Mouse (Mus musculus) liver, embryonic 11.5 days (tissue): Measurements from ENCODE around the gene B4galt5. TPM values are rescaled to one million over a fixed set of nuclear protein-coding genes. Genes with fewer than 3 reads are reported as not detected.

Source experiments
- ATAC-seq: fragments of 200-750 bp; cut with Nextera tagmentation; replicated peaks from 2 replicates; pipeline ENCODE4 v1.8.0; 2017; ENCODE audit warnings: moderate number of reproducible peaks, mild to moderate bottlenecking, moderate TSS enrichment, moderate library complexity; ENCODE audit not compliant: low FRiP score
- DNase-seq: peaks from one replicate; pipeline ENCODE4 v3.0.0-alpha.2; 2017; ENCODE audit warnings: low spot score
- H3K27ac ChIP-seq: fragments of 300-500 bp; sonication (generic); 2 replicates; pipeline ENCODE4 v1.5.1; 2014; ENCODE audit warnings: mild to moderate bottlenecking, low read depth, low read length, control low read depth
- H3K27me3 ChIP-seq: fragments of 300-500 bp; sonication (generic); replicated peaks from 2 replicates; pipeline ENCODE4 v1.6.1; 2014; ENCODE audit warnings: low read length, mixed read lengths; ENCODE audit not compliant: control insufficient read depth, insufficient read depth
- H3K36me3 ChIP-seq: fragments of 300-500 bp; sonication (generic); 2 replicates; pipeline ENCODE4 v1.6.1; 2014; ENCODE audit warnings: mild to moderate bottlenecking, low read length, moderate library complexity, mixed read lengths; ENCODE audit not compliant: control insufficient read depth, insufficient read depth
- H3K4me1 ChIP-seq: fragments of 300-500 bp; sonication (generic); replicated peaks from 2 replicates; pipeline ENCODE4 v1.6.1; 2014; ENCODE audit warnings: low read length, mixed read lengths; ENCODE audit not compliant: control insufficient read depth, insufficient read depth
- H3K4me2 ChIP-seq: fragments of 300-500 bp; sonication (generic); 2 replicates; pipeline ENCODE4 v1.6.1; 2014; ENCODE audit warnings: mild to moderate bottlenecking, control low read depth, moderate library complexity
- H3K4me3 ChIP-seq: fragments of 300-500 bp; sonication (generic); 2 replicates; pipeline ENCODE4 v1.5.1; 2014; ENCODE audit warnings: low read depth, low read length, control low read depth
- H3K9ac ChIP-seq: fragments of 300-500 bp; sonication (generic); 2 replicates; pipeline ENCODE4 v1.6.1; 2014; ENCODE audit warnings: low read depth, low read length, control low read depth
- H3K9me3 ChIP-seq: fragments of 300-500 bp; sonication (generic); 2 replicates; pipeline ENCODE4 v1.6.1; 2016; ENCODE audit warnings: low read length, inconsistent platforms, mixed read lengths; ENCODE audit not compliant: control insufficient read depth
- WGBS: fragments of 180-500 bp; shearing (Covaris S2); extraction: QIAGEN DNeasy Blood & Tissue Kit; methylation state at CpG from one replicate; pipeline ENCODE4 v1.1.7; 2014; 5-methylcytosine and 5-hydroxymethylcytosine counted together
- polyA plus RNA-seq: library from polyadenylated mRNA; unstranded; fragments of >200 nt; fragmentation: Nextera tagmentation; extraction: Ambion mirVana; gene quantifications from 2 replicates; pipeline ENCODE4 v1.2.1, GENCODE M21; 2014

The B4galt5 gene
- polyA plus RNA-seq, 1 experiment from 2014 or later: 11.8 TPM

DNA sequence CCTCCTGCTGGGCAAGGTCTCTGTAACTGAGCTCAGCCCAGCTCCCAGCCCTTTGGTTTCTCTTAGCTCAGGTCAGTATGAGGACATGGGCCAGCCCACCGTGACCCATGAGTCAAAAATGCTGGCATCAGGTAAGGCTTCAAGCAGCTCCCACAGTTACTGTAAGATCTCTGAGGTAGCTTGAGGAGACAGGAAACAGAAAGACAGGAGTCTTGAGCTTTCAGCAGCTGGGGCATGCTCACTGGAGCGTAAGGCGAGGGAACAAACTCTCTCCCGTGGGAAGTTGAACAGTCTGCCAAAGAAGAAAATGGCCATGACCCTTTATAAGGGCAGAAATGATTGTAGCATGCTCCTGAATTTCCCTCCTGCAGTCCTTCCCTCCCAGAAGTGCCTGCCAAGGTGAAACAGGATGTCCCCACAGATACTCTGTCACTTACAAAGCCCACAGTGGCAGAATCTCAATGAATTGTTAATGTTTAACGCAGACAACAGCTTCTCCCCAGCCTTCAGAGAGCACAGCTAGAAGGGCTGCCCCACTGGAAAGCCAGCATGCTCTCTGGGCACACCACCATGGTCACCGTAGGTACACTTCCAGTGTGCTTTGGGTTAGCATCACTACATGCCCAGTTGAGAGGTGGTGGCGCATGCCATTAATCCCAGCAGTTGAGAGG lies 31.8 kb upstream of the B4galt5 start:
- Histone ChIP-seq H3K9me3 (no peaks in the 10 kb centered on the region), H3K4me3 (no peak overlapping the region), H3K4me1 (peaks cover 6% of the 10 kb centered on the region; the same call in 1 of the 2 replicates), H3K27ac (no peak overlapping the region; the same call in 1 of the 2 replicates), H3K4me2 (no peak overlapping the region), H3K27me3 (no peaks in the 10 kb centered on the region), H3K36me3 (no peaks in the 10 kb centered on the region), H3K9ac (no peak overlapping the region)
- 58% methylated on average over 7 of the region's 7 CpGs for WGBS
- DNase-seq (no peak), ATAC-seq (no peak)

DNA sequence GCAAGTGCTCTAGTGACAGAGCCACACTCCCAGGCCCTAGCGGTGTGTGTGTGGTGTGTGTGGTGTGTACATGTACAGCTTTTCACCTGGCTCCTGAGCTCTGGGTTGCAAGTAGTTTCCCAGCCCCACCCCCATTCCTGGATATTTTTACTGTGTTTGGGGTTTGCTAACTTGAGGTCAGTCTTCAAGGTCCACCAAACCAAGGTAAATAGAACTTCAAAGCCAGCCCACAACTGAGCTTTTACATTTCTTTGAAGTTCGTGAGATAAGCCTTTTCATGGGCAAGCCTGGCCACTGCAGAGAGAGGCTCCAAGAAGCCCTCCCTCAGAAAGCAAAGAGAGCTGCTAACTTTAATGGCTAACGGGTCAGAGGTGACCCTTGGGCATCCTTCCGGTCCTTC lies 30.0 kb upstream of the B4galt5 start:
- DNase-seq (no peak), ATAC-seq (no peak)
- Histone ChIP-seq H3K4me2 (no peak overlapping the region), H3K4me3 (no peak overlapping the region), H3K27me3 (no peaks in the 10 kb centered on the region), H3K4me1 (peaks cover 6% of the 10 kb centered on the region; the same call in 1 of the 2 replicates), H3K27ac (no peak overlapping the region), H3K9me3 (no peaks in the 10 kb centered on the region), H3K36me3 (no peaks in the 10 kb centered on the region), H3K9ac (no peak overlapping the region)
- 41% methylated on average over 4 of the region's 4 CpGs for WGBS

DNA sequence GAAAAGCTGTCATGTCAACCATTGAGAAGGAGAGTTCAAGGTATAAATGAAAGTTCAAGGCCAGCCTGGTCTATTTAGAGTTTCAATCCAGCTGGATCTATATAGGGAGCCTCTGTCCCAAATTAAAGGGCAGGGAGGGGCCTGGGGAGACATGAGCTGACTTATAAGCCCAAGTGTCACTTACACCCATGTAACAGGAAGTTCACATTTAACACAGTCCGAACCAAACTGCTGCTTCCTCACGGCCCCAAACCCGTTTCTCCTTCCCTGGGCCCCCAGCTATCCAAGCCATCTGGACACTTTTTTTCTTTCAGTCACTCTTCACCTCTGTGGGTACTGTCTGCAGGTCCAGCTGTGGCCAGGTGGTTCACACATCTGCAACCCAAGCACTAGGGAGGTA lies 28.7 kb upstream of the B4galt5 start:
- WGBS: 36% methylated on average over 3 of the region's 3 CpGs
- no peaks in the 10 kb centered on the region for H3K9me3 ChIP-seq
- no peaks in the 10 kb centered on the region for H3K27me3 ChIP-seq
- no peaks in the 10 kb centered on the region for H3K36me3 ChIP-seq
- no peak overlapping the region for H3K4me2 ChIP-seq
- no peak overlapping the region; the same call in 1 of the 2 replicates for H3K27ac ChIP-seq
- no peak overlapping the region for H3K9ac ChIP-seq
- no peak overlapping the region for H3K4me3 ChIP-seq
- 0 out of 2 replicates have a peak, but pooled peaks cover 6% of the 10 kb centered on the region for H3K4me1 ChIP-seq
- DNase-seq (no peak), ATAC-seq (no peak)

DNA sequence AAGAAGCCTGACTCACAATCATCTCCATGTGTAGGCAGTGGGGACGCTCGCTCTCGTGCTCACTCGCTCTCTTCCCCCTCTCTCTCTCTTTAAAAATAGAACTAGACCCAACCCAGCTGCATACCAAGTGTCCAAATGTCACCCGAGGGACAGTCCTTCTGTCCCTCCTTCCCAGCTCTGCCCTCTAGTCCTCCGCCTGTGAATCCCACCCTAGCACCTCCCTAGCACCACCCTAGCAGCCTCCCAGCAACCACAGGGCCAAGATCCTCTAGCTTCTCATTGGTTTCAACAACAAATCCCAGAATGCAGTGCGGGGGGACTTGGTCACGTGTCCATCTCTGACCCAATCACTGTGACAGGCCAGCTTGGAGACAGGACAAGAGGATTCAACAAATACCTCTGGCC lies 27.2 kb upstream of the B4galt5 start:
- Histone ChIP-seq H3K4me1 (0 out of 2 replicates have a peak, but pooled peaks cover 3% of the 10 kb centered on the region), H3K9me3 (no peaks in the 10 kb centered on the region), H3K9ac (no peak overlapping the region), H3K27ac (no peak overlapping the region), H3K4me3 (no peak overlapping the region), H3K4me2 (no peak overlapping the region), H3K36me3 (no peaks in the 10 kb centered on the region), H3K27me3 (no peaks in the 10 kb centered on the region)
- 79% methylated on average over 8 of the region's 8 CpGs for WGBS
- no peak for DNase-seq
- ATAC-seq: no peak

DNA sequence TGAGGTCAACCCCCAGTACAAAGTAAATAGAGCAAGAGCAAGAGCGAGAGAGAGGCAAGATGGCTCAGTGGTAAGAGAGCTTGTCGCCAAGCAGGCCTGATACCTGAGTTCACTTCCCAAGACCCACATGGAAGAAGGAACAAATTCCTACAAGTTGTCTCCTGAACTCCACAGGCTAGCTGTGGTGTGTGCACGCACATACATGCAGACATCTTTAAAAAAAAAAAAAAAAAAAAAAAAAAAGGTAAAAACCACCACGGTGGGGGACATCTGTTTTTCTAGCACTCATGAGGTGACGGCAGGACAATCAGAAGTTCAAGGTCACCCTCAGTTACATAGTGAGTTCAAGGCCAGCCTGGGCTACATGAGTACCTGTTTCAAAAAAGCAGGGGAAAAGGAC lies 26.7 kb upstream of the B4galt5 start:
- 88% methylated on average over 5 of the region's 5 CpGs for WGBS
- Histone ChIP-seq H3K4me2 (no peak overlapping the region), H3K9ac (no peak overlapping the region), H3K27ac (no peak overlapping the region), H3K4me3 (no peak overlapping the region), H3K27me3 (no peaks in the 10 kb centered on the region), H3K4me1 (0 out of 2 replicates have a peak, but pooled peaks cover 2% of the 10 kb centered on the region), H3K9me3 (no peaks in the 10 kb centered on the region), H3K36me3 (no peaks in the 10 kb centered on the region)
- DNase-seq (no peak), ATAC-seq (no peak)

DNA sequence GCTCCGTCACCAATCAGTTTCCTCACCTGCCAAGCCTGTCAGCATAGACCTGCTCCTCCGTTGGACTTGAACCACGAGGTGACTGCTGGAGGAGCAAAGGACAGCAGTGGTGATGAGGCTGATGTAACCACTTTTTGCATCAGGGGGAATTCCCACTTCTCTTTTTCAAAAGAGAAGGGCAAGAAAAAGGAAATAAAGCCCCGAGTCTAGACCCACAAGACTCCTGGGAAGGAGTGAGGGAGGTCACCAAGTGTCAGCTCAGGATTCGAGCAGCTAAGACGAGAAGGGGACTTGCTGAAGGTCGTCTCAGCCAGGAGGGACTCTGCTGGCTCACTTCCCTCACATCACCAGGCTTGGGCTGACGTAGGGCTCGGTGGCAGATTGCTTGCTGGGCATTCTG lies 26.2 kb upstream of the B4galt5 start:
- Histone ChIP-seq H3K4me2 (no peak overlapping the region), H3K36me3 (no peaks in the 10 kb centered on the region)

DNA sequence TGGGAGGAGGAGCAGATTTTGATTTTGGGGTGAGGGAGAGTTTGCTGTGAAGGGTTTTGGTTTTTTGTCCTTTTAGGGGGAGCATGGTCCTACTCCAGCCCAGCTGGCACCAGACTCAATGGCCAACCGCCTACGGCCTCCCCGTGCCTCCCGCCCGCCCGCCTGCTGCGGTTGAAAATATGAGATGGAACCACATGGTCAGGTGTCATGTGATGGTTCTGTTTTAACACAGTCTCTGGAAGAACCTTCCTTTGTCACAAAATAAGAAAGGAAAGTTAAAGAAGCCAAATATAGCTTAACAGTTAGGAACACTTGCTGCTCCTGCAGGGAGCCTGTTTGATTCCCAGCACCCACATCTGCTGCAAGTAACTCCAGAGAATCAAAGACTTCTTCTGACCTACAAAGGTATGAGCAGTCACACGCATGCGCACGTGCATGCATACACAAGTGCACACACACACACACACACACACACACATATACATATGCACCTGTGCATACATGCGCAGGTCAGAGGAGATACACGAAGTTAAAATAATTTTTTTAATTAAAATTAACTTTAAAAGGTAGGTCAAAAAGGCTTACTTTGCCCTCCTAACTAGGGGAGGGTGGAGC lies 25.3 kb upstream of the B4galt5 start:
- DNase-seq: no peak
- no peaks in the 10 kb centered on the region for H3K4me1 ChIP-seq
- no peak overlapping the region for H3K27ac ChIP-seq
- no peak overlapping the region for H3K4me3 ChIP-seq
- no peak overlapping the region for H3K9ac ChIP-seq
- no peak overlapping the region for H3K4me2 ChIP-seq
- no peak for ATAC-seq
- H3K36me3 ChIP-seq: no peaks in the 10 kb centered on the region
- no peaks in the 10 kb centered on the region for H3K9me3 ChIP-seq
- H3K27me3 ChIP-seq: no peaks in the 10 kb centered on the region
- WGBS: 91% methylated on average over 12 of the region's 12 CpGs

More for the DNA sequence above, 26.2 kb upstream of the B4galt5 start:
- Histone ChIP-seq H3K9me3 (no peaks in the 10 kb centered on the region), H3K9ac (no peak overlapping the region), H3K4me3 (no peak overlapping the region), H3K27me3 (no peaks in the 10 kb centered on the region), H3K4me1 (no peaks in the 10 kb centered on the region), H3K27ac (no peak overlapping the region)
- DNase-seq (no peak), ATAC-seq (no peak)
- WGBS: 46% methylated on average over 9 of the region's 9 CpGs

DNA sequence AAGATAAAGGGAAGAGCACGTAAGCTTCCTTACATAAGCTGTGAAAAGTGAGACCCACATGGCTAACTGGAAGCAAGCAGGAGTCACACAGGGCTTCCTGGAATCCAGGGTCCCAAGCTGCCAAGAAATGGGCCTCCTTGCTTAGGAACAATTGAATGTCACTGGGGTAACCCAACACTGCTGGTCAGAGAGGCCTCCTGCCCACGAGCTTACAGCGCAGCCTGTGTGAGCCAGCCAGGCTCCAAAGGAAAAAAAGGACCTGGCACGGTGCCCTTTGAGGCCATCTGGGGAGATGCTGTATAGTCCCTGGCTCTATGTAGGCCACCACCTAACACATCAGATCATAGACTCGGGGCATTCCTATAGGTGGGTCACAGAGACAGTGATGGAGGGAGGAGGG lies 24.3 kb upstream of the B4galt5 start:
- no peaks in the 10 kb centered on the region for H3K27me3 ChIP-seq
- WGBS: 79% methylated on average over 5 of the region's 5 CpGs
- H3K27ac ChIP-seq: no peak overlapping the region
- no peak overlapping the region for H3K4me2 ChIP-seq
- no peaks in the 10 kb centered on the region for H3K4me1 ChIP-seq
- DNase-seq: no peak
- no peak for ATAC-seq
- no peak overlapping the region for H3K4me3 ChIP-seq
- no peak overlapping the region for H3K9ac ChIP-seq
- H3K36me3 ChIP-seq: no peaks in the 10 kb centered on the region
- no peaks in the 10 kb centered on the region for H3K9me3 ChIP-seq

DNA sequence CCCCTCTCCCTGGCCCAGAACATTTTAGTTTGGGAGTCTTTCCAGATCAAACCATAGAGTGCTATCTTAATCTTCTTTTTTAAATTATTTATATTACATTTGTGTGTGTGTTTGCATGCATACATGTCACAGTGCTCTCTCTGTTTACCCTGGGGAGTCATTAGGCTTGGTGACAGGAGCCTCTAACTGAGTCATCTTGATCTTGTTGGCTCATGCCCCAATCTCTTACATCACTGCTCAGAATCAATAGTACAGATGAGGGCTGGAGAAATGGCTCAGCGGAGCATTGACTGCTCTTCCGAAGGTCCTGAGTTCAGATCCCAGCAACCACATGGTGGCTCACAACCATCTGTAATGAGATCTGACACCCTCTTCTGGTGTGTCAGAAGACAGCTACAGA lies 22.5 kb upstream of the B4galt5 start:
- DNase-seq: no peak
- WGBS: 82% methylated on average over 2 of the region's 2 CpGs
- no peaks in the 10 kb centered on the region for H3K36me3 ChIP-seq
- ATAC-seq: no peak
- H3K9ac ChIP-seq: no peak overlapping the region
- H3K27ac ChIP-seq: no peak overlapping the region
- H3K9me3 ChIP-seq: no peaks in the 10 kb centered on the region
- H3K4me3 ChIP-seq: no peak overlapping the region
- no peaks in the 10 kb centered on the region for H3K27me3 ChIP-seq
- H3K4me1 ChIP-seq: no peaks in the 10 kb centered on the region
- H3K4me2 ChIP-seq: no peak overlapping the region
